Mouse (Mus musculus): ENCODE results near the gene Bmpr1b. TPM values are rescaled to one million over a fixed set of nuclear protein-coding genes. Genes with fewer than 3 reads are reported as not detected.

The Bmpr1b gene
- polyA plus RNA-seq, 1 experiment from 2014 or later: 7.6 TPM

GRCm38 (mm10) chr3:142050681-142051080 is 118.5 kb downstream of the Bmpr1b start:
- no peak for ATAC-seq (replicated peaks; ENCODE audit: low FRiP score, low read depth)
- Histone ChIP-seq H3K9ac (ENCODE audit: low read depth, low read length) (no peak overlapping the region), H3K27me3 (ENCODE audit: insufficient read depth, low read length) (no peaks in the 10 kb centered on the region), H3K4me1 (replicated peaks; ENCODE audit: insufficient read depth, low read length) (no peaks in the 10 kb centered on the region), H3K9me3 (replicated peaks; ENCODE audit: low read length) (no peaks in the 10 kb centered on the region), H3K27ac (no peak overlapping the region), H3K36me3 (ENCODE audit: insufficient read depth, low read length) (no peaks in the 10 kb centered on the region), H3K4me2 (ENCODE audit: low read length) (no peak overlapping the region), H3K4me3 (replicated peaks; ENCODE audit: low read depth, low read length) (no peak overlapping the region)
- WGBS: 99% methylated on average over 2 of the region's 2 CpGs
- no peak for TF ChIP-seq CTCF (IDR thresholded peaks at IDR 0.05; ENCODE audit: low read depth)
- no peak for DNase-seq (ENCODE audit: low spot score)

- Histone ChIP-seq H3K4me2 (ENCODE audit: low read length) (no peak overlapping the region), H3K4me1 (replicated peaks; ENCODE audit: insufficient read depth, low read length) (no peaks in the 10 kb centered on the region), H3K9ac (ENCODE audit: low read depth, low read length) (no peak overlapping the region), H3K27me3 (ENCODE audit: insufficient read depth, low read length) (no peaks in the 10 kb centered on the region), H3K27ac (no peak overlapping the region), H3K36me3 (ENCODE audit: insufficient read depth, low read length) (no peaks in the 10 kb centered on the region), H3K4me3 (replicated peaks; ENCODE audit: low read depth, low read length) (no peak overlapping the region), H3K9me3 (replicated peaks; ENCODE audit: low read length) (no peaks in the 10 kb centered on the region)
- DNase-seq (ENCODE audit: low spot score): no peak
- WGBS: 84% methylated on average over 3 of the region's 3 CpGs
- no peak for ATAC-seq (replicated peaks; ENCODE audit: low FRiP score, low read depth)
- TF ChIP-seq CTCF (IDR thresholded peaks at IDR 0.05; ENCODE audit: low read depth): no peak
Observed at GRCm38 (mm10) chr3:142049610-142050009, 119.6 kb downstream of the Bmpr1b start.

GRCm38 (mm10) chr3:142049093-142049492 is 120.1 kb downstream of the Bmpr1b start:
- no peak overlapping the region for H3K4me2 ChIP-seq (ENCODE audit: low read length)
- H3K9me3 ChIP-seq (replicated peaks; ENCODE audit: low read length): no peaks in the 10 kb centered on the region
- WGBS: 77% methylated on average over 5 of the region's 5 CpGs
- H3K27me3 ChIP-seq (ENCODE audit: insufficient read depth, low read length): no peaks in the 10 kb centered on the region
- no peaks in the 10 kb centered on the region for H3K4me1 ChIP-seq (replicated peaks; ENCODE audit: insufficient read depth, low read length)
- no peak for ATAC-seq (replicated peaks; ENCODE audit: low FRiP score, low read depth)
- no peaks in the 10 kb centered on the region for H3K36me3 ChIP-seq (ENCODE audit: insufficient read depth, low read length)
- no peak overlapping the region for H3K27ac ChIP-seq
- no peak overlapping the region for H3K4me3 ChIP-seq (replicated peaks; ENCODE audit: low read depth, low read length)
- no peak for DNase-seq (ENCODE audit: low spot score)
- H3K9ac ChIP-seq (ENCODE audit: low read depth, low read length): no peak overlapping the region
- no peak for TF ChIP-seq CTCF (IDR thresholded peaks at IDR 0.05; ENCODE audit: low read depth)

GRCm38 (mm10) chr3:142048493-142048892 is 120.7 kb downstream of the Bmpr1b start:
- no peak overlapping the region for H3K27ac ChIP-seq
- H3K9ac ChIP-seq (ENCODE audit: low read depth, low read length): no peak overlapping the region
- TF ChIP-seq CTCF (IDR thresholded peaks at IDR 0.05; ENCODE audit: low read depth): no peak
- ATAC-seq (replicated peaks; ENCODE audit: low FRiP score, low read depth): no peak
- no peak for DNase-seq (ENCODE audit: low spot score)
- H3K36me3 ChIP-seq (ENCODE audit: insufficient read depth, low read length): no peaks in the 10 kb centered on the region
- 67% methylated on average over 6 of the region's 6 CpGs for WGBS
- H3K9me3 ChIP-seq (replicated peaks; ENCODE audit: low read length): no peaks in the 10 kb centered on the region
- H3K4me2 ChIP-seq (ENCODE audit: low read length): no peak overlapping the region
- no peak overlapping the region for H3K4me3 ChIP-seq (replicated peaks; ENCODE audit: low read depth, low read length)
- no peaks in the 10 kb centered on the region for H3K27me3 ChIP-seq (ENCODE audit: insufficient read depth, low read length)
- no peaks in the 10 kb centered on the region for H3K4me1 ChIP-seq (replicated peaks; ENCODE audit: insufficient read depth, low read length)

- 35% methylated on average over 2 of the region's 2 CpGs for WGBS
- Histone ChIP-seq H3K27me3 (ENCODE audit: insufficient read depth, low read length) (no peaks in the 10 kb centered on the region), H3K36me3 (ENCODE audit: insufficient read depth, low read length) (no peaks in the 10 kb centered on the region), H3K9ac (ENCODE audit: low read depth, low read length) (no peak overlapping the region), H3K27ac (no peak overlapping the region), H3K4me2 (ENCODE audit: low read length) (no peak overlapping the region), H3K4me1 (replicated peaks; ENCODE audit: insufficient read depth, low read length) (no peaks in the 10 kb centered on the region), H3K4me3 (replicated peaks; ENCODE audit: low read depth, low read length) (no peak overlapping the region), H3K9me3 (replicated peaks; ENCODE audit: low read length) (no peaks in the 10 kb centered on the region)
- DNase-seq (ENCODE audit: low spot score) (peak; percentile 76), ATAC-seq (replicated peaks; ENCODE audit: low FRiP score, low read depth) (no peak)
- TF ChIP-seq CTCF (IDR thresholded peaks at IDR 0.05; ENCODE audit: low read depth): peak; percentile 75
Observed at GRCm38 (mm10) chr3:142043463-142043862, 125.8 kb downstream of the Bmpr1b start.

- TF ChIP-seq CTCF (IDR thresholded peaks at IDR 0.05; ENCODE audit: low read depth): no peak
- 63% methylated on average over 5 of the region's 5 CpGs for WGBS
- Histone ChIP-seq H3K4me3 (replicated peaks; ENCODE audit: low read depth, low read length) (no peak overlapping the region), H3K36me3 (ENCODE audit: insufficient read depth, low read length) (no peaks in the 10 kb centered on the region), H3K27ac (no peak overlapping the region), H3K4me2 (ENCODE audit: low read length) (no peak overlapping the region), H3K27me3 (ENCODE audit: insufficient read depth, low read length) (no peaks in the 10 kb centered on the region), H3K9ac (ENCODE audit: low read depth, low read length) (no peak overlapping the region), H3K9me3 (replicated peaks; ENCODE audit: low read length) (no peaks in the 10 kb centered on the region), H3K4me1 (replicated peaks; ENCODE audit: insufficient read depth, low read length) (no peaks in the 10 kb centered on the region)
- no peak for ATAC-seq (replicated peaks; ENCODE audit: low FRiP score, low read depth)
- peak; percentile 26 for DNase-seq (ENCODE audit: low spot score)
Observed at GRCm38 (mm10) chr3:142043006-142043405, 126.2 kb downstream of the Bmpr1b start.

GRCm38 (mm10) chr3:142040345-142040744 is 128.9 kb downstream of the Bmpr1b start:
- ATAC-seq (replicated peaks; ENCODE audit: low FRiP score, low read depth): no peak
- WGBS: 92% methylated on average over 5 of the region's 5 CpGs
- no peak overlapping the region for H3K9ac ChIP-seq (ENCODE audit: low read depth, low read length)
- no peak overlapping the region for H3K4me2 ChIP-seq (ENCODE audit: low read length)
- no peak overlapping the region for H3K27ac ChIP-seq
- no peaks in the 10 kb centered on the region for H3K36me3 ChIP-seq (ENCODE audit: insufficient read depth, low read length)
- DNase-seq (ENCODE audit: low spot score): no peak
- H3K27me3 ChIP-seq (ENCODE audit: insufficient read depth, low read length): no peaks in the 10 kb centered on the region
- H3K9me3 ChIP-seq (replicated peaks; ENCODE audit: low read length): no peaks in the 10 kb centered on the region
- H3K4me1 ChIP-seq (replicated peaks; ENCODE audit: insufficient read depth, low read length): no peaks in the 10 kb centered on the region
- H3K4me3 ChIP-seq (replicated peaks; ENCODE audit: low read depth, low read length): no peak overlapping the region
- TF ChIP-seq CTCF (IDR thresholded peaks at IDR 0.05; ENCODE audit: low read depth): no peak
